In the genomic region with DNA sequence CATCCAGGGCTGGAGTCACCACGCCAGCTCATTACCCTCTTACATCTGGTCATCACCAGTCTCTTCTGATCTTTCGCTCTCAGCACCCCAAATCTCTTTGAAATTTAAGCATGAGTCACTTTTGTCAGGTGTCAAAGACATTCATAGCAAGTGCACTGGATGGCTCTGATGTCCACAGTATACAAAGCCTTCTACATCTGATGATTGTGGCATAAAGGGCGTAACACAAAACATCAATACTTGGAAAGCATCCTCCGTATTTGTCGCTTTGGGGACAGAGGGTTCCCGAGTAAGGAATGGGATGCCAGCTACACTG, we compare ENCODE assay signal across 7 mouse cellular contexts. TPM values are rescaled to one million over a fixed set of nuclear protein-coding genes. Genes with fewer than 3 reads are reported as not detected.
A peak's percentile ranks its signal among the peaks of the same experiment; 100 is the strongest.
DNase-seq lines count a peak whose midpoint lies in the region; ATAC-seq lines count a peak whose summit lies in the region.

No protein-coding gene starts in this region.

- H3K4me2 ChIP-seq in neural tube, embryonic 11.5 days (ENCODE audit: low read depth), result peak overlapping the region; percentile 88
- peak overlapping the region; percentile 94 for H3K4me2 ChIP-seq in limb, embryonic 15.5 days
- peak overlapping the region; percentile 92 for H3K4me2 ChIP-seq in stomach, embryonic 16.5 days (ENCODE audit: low read depth, low read length)

- H3K27ac ChIP-seq in neural tube, embryonic 11.5 days (ENCODE audit: low read depth, low read length), result peak overlapping the region; percentile 64; the same call in 1 of the 2 replicates
- peak overlapping the region; percentile 89 for H3K27ac ChIP-seq in forebrain, embryonic 10.5 days
- 0 out of 2 replicates have a peak overlapping the region, but pooled peaks have one; percentile 65 for H3K27ac ChIP-seq in limb, embryonic 15.5 days
- H3K27ac ChIP-seq in stomach, embryonic 16.5 days (ENCODE audit: low read length), result no peak overlapping the region

- peak overlapping the region; percentile 93 for H3K9ac ChIP-seq in neural tube, embryonic 11.5 days (ENCODE audit: low read length)
- peak overlapping the region; percentile 81 for H3K9ac ChIP-seq in limb, embryonic 15.5 days
- H3K9ac ChIP-seq in stomach, embryonic 16.5 days (ENCODE audit: low read length), result peak overlapping the region; percentile 98

- WGBS in neural tube, embryonic 11.5 days, result 27% methylated on average over 6 of the region's 6 CpGs
- WGBS in forebrain, embryonic 10.5 days, result 24% methylated on average over 6 of the region's 6 CpGs
- 20% methylated on average over 6 of the region's 6 CpGs for WGBS in limb, embryonic 15.5 days
- WGBS in stomach, embryonic 16.5 days, result 25% methylated on average over 6 of the region's 6 CpGs

- H3K4me3 ChIP-seq in neural tube, embryonic 11.5 days (ENCODE audit: low read depth, low read length), result peak overlapping the region; percentile 84
- peak overlapping the region; percentile 94 for H3K4me3 ChIP-seq in forebrain, embryonic 10.5 days
- H3K4me3 ChIP-seq in limb, embryonic 15.5 days, result peak overlapping the region; percentile 80
- peak overlapping the region; percentile 92 for H3K4me3 ChIP-seq in stomach, embryonic 16.5 days (replicated peaks; ENCODE audit: low read length)

- DNase-seq in neural tube, embryonic 11.5 days (ENCODE audit: low spot score), result no peak
- no peak for DNase-seq in neural tube, embryonic 10.5 days (ENCODE audit: extremely low spot score, low spot score)
- DNase-seq in forebrain, embryonic 10.5 days (ENCODE audit: extremely low spot score, low spot score), result no peak
- DNase-seq in gastrocnemius, postnatal 36 days, result no peak
- DNase-seq in kidney, postnatal 4 days, result no peak

- intact Hi-C loops in gastrocnemius, postnatal 36 days (cut with DNase I), result no loop called here

- no peaks in the 10 kb centered on the region for H3K27me3 ChIP-seq in neural tube, embryonic 11.5 days (ENCODE audit: control insufficient read depth, insufficient read depth, low read length)
- H3K27me3 ChIP-seq in forebrain, embryonic 10.5 days (ENCODE audit: poor library complexity, severe bottlenecking), result no peaks in the 10 kb centered on the region; the same call in 1 of the 2 replicates
- no peaks in the 10 kb centered on the region for H3K27me3 ChIP-seq in limb, embryonic 15.5 days
- no peaks in the 10 kb centered on the region for H3K27me3 ChIP-seq in stomach, embryonic 16.5 days (ENCODE audit: control insufficient read depth, insufficient read depth, low read length)

- H3K9me3 ChIP-seq in neural tube, embryonic 11.5 days (ENCODE audit: control insufficient read depth, low read length), result no peaks in the 10 kb centered on the region
- no peaks in the 10 kb centered on the region for H3K9me3 ChIP-seq in forebrain, embryonic 10.5 days
- H3K9me3 ChIP-seq in limb, embryonic 15.5 days, result no peaks in the 10 kb centered on the region
- no peaks in the 10 kb centered on the region for H3K9me3 ChIP-seq in stomach, embryonic 16.5 days (replicated peaks; ENCODE audit: control insufficient read depth, low read length)

- H3K4me1 ChIP-seq in neural tube, embryonic 11.5 days (ENCODE audit: control insufficient read depth, insufficient read depth, low read length), result peaks cover 13% of the 10 kb centered on the region
- H3K4me1 ChIP-seq in forebrain, embryonic 10.5 days, result peaks cover 42% of the 10 kb centered on the region
- H3K4me1 ChIP-seq in limb, embryonic 15.5 days, result peaks cover 25% of the 10 kb centered on the region
- H3K4me1 ChIP-seq in stomach, embryonic 16.5 days (ENCODE audit: control insufficient read depth, insufficient read depth, low read length), result peaks cover 24% of the 10 kb centered on the region

- ATAC-seq in neural tube, embryonic 11.5 days (ENCODE audit: insufficient read depth, low FRiP score, low TSS enrichment), result no peak
- ATAC-seq in limb, embryonic 15.5 days (ENCODE audit: insufficient number of reproducible peaks, low FRiP score, low TSS enrichment, low read depth), result no peak
- no peak for ATAC-seq in stomach, embryonic 16.5 days (ENCODE audit: insufficient read depth, low FRiP score)

- no peaks in the 10 kb centered on the region for H3K36me3 ChIP-seq in neural tube, embryonic 11.5 days (ENCODE audit: control insufficient read depth, insufficient read depth, low read length)
- peaks cover 9% of the 10 kb centered on the region for H3K36me3 ChIP-seq in forebrain, embryonic 10.5 days (replicated peaks)
- H3K36me3 ChIP-seq in limb, embryonic 15.5 days, result no peaks in the 10 kb centered on the region
- H3K36me3 ChIP-seq in stomach, embryonic 16.5 days (ENCODE audit: control insufficient read depth, insufficient read depth, low read length), result no peaks in the 10 kb centered on the region

RNA-seq across cellular contexts. Expression of gene Dirc2, which starts 0.7 kb away (rescaled TPM):
- 20.5 and 20.9 TPM in 2 replicates for polyA plus RNA-seq in neural tube, embryonic 11.5 days (2014; fragmentation: Nextera tagmentation; extraction: Ambion mirVana)
- 9.3 and 10.4 TPM in 2 replicates for polyA plus RNA-seq in forebrain, embryonic 10.5 days (2016; fragmentation: Nextera tagmentation; extraction: Ambion mirVana)
- 9.6 and 13.1 TPM in 2 replicates for polyA plus RNA-seq in limb, embryonic 15.5 days (2015; fragmentation: Nextera tagmentation; extraction: Ambion mirVana)
- 8.2 and 8.8 TPM in 2 replicates for polyA plus RNA-seq in stomach, embryonic 16.5 days (2015; fragmentation: Nextera tagmentation; extraction: Ambion mirVana)
- total RNA-seq in gastrocnemius, postnatal 36 days (2021), result 10 to 100 TPM; 54.7 to 57.4 TPM

RNA-seq across cellular contexts. Expression of gene Hspbap1, which starts 1.7 kb away (rescaled TPM):
- polyA plus RNA-seq in neural tube, embryonic 11.5 days (2014; fragmentation: Nextera tagmentation; extraction: Ambion mirVana), result 23.4 and 23.8 TPM in 2 replicates
- 28.7 and 29.9 TPM in 2 replicates for polyA plus RNA-seq in forebrain, embryonic 10.5 days (2016; fragmentation: Nextera tagmentation; extraction: Ambion mirVana)
- polyA plus RNA-seq in limb, embryonic 15.5 days (2015; fragmentation: Nextera tagmentation; extraction: Ambion mirVana), result 12.1 and 12.4 TPM in 2 replicates
- 12.7 and 13.3 TPM in 2 replicates for polyA plus RNA-seq in stomach, embryonic 16.5 days (2015; fragmentation: Nextera tagmentation; extraction: Ambion mirVana)
- total RNA-seq in gastrocnemius, postnatal 36 days (2021), result 1 to 10 TPM; 2.7 to 3.4 TPM
